Mouse (Mus musculus): ENCODE measurements at regions not wholly inside any gene's neighbourhood (a gene's known extent, or its start where the extent isn't known, plus 50 kb on each side); places are given as distances from the start of the nearest gene placed in this dataset.

DNA sequence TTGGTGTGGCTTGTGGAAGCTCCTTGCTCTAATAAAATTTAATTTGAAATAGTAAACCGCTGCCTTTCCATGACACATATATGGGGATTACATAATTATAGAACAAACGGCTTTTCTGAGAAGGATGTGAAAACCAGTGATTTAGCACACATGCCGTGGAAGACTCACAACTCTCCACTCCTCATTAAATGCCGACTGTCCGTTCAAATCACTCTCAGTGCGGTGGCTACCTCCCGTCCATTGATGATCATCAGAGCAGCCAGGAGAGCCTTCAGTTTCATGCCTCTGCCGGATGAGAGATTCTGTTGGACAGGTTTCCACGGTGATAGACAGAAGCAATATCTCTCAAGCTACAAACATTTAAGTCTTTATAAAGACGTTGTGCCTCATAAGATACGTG lies 451.3 kb downstream of the Glrx3 start:
- no peak for DNase-seq

DNA sequence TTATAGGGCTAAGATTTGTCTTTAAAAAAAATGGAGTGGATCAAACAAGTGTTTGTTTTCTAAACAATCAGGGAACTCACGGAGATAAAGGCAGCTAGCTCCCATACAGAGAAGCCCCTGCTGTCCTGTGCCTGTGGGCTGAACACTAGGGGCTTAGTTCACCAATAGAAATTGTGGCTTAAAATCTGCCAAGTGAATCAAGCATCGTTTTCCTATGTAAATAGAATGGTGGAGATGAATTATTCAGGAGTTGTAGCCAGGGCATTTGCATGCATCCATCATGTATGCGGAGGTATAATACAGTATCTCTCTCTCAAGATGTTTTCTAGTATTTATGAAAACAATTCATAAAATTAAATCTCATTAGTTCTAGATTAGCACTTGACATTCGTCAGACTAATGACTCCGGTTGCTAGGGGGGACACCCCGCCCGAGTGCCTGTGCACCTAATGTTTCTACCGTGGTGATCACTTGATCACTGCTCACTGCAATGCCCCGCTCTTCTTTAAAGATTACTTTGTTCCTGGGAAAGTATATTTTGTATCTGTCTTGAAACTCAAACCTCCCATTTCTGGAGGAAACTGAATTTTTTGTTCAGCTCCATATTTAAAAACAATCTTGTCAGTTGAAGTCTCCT lies 469.1 kb downstream of the Glrx3 start:
- peak in 1 of 2 experiments; percentile 0 for DNase-seq

DNA sequence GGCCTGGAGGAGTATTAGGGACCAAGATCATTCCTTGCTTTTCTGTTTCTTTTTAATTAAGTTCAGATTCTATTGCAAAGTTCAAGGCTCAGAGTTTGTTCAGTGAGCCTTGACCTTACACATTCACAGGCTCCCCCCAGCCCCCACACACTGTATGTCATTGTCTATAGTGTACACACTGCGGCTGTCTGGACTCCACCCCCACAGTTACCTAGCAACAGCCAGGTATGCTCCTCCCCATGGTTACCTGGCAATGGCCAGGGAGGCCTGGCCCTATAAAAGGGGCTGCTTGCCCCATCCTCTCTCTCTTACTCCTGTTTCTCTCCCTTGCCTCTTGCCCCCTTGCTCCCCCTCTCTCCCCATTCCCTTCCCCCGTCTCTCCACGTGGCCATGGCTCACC lies 472.0 kb downstream of the Glrx3 start:
- DNase-seq: peak in 1 of 2 experiments; percentile 2

DNA sequence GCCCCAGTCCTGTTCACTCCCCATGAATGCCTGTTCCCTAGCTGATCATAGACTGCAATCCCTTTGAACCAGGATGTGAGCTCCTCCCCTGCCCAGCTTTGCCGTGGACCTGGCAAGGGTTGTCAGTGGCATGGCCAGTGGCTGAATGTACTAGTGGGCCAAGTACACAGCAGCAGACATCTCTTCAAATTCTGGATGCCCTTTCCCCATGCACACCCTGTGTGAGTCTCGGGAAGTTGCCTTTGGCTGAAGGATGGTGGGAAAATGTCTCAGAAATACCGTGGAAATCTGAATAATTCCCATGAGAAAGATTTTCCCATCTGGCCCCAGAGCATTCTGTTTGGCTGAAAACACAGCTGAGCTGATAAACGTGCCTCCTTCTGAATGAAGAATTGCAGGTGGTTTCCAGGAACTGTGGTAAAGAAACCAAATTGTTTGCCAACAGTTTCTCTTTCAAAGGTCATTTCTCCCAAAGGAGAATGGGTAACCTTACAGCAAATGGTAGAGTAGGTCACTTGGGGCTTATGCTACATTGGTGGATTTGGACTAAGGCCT lies 476.2 kb downstream of the Glrx3 start:
- DNase-seq: peak in 1 of 2 experiments; percentile 3

DNA sequence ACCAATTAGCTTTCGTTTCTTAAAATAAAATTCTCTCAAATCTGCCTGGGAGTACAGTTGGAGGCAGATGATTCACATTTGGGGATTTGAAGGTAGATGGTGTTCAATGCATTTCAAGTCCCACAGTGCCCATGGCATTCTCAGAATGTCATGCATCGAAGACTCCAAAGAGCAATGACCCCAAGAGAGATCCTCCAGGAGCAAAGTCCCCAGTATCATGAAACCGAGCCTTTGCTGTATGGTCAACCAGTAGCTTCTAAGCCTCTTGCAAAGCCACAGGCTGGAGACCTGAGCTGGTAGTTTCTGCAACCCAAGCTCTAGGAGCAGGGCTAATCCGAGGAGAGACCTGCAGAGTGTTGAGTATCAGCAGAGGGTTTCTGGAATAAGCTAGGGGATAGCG lies 477.1 kb downstream of the Glrx3 start:
- DNase-seq: peak in 1 of 2 experiments; percentile 2

DNA sequence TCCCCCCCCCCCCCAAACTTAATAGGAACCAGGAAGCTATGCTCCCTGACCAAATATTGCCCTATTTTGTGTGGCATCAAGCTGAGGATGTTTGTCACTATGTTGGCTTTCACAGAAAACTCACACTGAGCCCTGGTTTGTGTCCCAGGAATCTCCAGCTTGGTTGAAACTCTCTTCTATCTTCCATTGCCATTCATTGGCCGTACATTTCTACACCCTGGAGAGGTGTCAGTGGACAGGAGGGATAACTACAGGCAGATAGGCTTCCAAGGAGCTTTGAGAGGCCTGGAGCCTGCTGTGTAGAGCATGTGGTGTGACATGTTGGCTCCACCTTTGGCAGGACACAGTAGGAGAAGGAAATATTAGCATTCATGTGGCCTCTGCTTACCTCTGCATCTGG lies 478.9 kb downstream of the Glrx3 start:
- peak; percentile 38 to 73 for DNase-seq

DNA sequence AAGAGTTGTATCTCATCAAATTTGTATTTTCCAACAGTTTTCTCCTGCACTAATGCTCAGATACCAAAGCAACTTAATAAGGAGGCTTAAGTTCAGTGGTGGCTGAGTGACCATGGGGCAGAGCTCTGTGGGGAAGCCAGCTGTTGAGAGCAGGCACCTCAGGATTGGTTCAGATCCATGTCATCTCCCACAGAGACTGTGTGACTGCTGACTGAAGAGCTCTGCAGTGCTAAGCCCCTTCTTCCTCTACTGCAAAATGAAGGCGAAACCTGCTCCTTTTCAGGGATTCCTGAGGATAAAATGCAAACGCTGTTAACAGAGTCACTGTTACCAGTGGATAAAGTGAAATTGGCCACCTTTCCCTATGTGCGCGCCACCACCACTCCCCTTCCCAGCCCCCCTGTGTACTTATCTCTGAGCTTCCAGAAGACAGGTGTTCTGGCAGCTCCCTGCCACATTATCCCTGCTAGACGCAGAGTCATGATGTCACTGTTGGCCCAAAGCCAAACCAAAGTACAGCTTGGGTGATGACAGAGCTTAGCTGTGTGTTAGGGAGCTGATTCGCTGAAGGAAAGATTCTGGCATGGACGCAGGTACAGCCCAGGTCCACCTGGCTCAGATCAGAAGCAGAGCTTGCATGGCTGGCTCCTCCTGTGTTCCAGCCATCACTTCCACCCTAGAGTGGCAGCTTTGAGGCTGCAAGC lies 472.9 kb downstream of the Tcerg1l start:
- peak; percentile 83 to 89 for DNase-seq

DNA sequence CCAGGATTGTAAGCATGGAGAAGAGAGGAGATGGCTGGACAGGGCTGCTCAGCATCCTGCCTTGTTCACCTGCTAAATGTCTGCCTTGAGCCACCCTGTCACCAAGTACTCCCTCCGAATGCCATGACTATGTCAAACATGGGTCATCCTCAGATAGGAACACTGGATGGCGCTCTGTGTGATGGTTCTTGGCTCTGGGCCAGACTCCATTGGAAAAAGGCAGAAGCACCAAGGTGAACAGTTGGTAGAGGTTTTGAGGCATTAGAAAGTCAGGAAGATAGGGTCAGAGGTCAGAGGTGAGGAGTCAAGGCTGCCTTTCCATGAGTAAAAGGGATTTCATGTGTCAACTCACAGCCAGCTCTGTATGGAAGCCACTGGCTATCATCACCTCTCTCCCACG lies 471.9 kb downstream of the Tcerg1l start:
- peak; percentile 35 to 52 for DNase-seq

DNA sequence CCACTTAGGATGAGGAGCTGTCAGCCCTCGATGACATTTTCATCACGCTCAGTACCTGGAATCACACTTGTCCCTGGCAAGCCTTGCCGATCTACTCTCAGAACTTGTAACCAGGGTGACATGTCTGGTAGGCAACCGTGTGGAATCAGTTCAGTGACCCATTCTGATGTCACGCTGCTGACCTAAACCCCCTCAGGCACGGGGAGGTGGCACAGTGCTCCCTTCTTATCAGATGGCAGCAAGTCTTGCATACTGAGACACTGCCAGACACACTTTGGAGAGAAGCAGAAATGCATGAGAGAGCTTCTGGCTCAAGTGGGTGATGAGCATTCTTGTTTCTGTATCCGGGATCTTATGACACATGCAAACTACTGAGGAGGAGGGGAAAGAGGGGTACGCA lies 470.2 kb downstream of the Tcerg1l start:
- DNase-seq: no peak

DNA sequence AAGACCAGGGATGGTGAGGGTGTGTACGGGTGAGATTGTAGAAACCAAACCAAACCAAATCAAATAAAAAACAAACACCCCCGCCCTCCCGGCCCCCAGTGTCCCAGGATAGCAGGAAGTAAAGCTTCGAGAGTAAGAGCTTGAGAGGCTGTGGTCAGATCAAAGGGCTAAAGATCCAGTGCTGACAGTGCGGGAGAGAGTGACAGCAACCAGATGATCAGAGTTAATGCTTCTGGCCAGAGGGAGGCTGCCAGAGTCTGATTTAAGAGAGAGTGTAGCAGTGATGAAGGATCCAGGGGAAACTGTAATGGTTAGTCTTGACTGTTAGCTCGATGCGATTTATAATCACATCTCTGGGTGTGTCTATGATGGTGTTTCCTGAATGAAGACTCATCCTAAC lies 467.3 kb downstream of the Tcerg1l start:
- DNase-seq: no peak

DNA sequence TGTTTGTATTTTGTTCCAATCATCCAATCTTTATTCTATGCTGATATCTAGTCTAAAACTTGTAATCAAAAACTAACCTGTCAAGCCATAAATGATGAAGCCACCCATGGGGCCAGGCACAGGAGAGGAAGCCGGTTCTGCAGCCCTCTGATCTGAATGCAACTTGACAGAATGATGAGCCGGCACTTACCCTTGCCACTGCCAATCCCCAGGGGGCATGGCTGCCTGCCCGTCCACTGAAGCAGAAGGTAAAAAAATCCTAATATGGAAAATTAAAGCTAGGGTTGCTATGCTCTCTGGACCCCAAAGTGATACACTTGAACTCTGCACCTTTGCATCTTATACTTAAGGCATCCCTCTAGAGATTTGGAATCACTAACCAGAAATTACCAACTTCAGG lies 461.6 kb downstream of the Tcerg1l start:
- peak; percentile 81 to 89 for DNase-seq

DNA sequence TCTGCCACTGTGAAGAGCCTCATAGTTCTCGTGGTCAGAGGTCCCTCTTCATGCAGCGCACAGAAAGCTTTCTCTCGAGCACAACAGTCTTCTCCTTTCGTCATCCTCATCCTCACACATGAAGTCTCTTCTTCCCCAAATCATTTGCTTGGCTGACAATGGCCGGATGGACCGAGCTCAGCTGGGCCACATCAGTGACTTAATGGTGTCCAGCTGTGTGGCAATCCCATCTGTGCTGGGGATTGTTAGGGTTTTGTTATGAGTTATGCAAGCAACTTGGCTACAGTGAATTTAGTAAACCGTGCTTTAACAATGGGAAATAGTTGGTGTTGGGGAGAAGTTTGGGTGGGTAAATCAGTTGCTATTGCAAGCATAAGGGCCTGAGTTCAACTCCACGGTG lies 458.4 kb downstream of the Tcerg1l start:
- no peak for DNase-seq

DNA sequence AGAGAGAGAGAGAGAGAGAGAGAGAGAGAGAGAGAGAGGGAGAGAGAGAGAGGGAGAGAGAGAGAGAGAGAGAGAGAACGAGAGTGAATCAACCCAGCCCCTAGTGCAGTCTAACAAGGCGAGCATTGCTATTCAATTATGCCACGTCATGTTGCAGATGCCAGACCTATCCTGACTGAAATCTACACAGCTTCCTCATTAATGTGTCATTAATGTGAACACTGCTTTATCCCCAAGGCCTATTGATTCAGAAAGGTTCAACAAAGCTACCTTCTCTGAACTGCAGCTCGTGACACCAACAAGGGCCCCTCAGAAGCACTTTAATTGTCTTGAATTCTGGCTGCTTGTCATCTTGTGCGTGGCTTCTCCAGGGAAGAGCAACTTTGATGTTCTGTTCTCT lies 457.4 kb downstream of the Tcerg1l start:
- no peak for DNase-seq

DNA sequence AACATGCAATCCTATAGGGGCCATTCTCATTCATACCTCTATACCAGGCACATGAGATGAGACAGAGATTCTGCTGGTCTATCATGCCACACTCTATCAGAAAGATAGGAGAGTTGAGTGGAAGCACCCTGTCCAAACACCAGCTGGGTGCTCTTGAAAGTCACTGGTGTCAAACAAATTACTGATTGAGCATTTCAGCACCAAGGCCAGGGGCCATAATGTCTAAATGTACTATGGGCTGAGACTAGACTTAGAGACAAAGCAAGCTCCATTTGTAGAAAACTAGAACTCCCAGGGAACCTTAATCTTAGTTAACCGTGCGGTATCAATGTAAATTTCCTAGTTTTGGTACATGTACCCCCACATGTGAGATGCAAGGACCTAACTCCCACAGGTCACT lies 452.5 kb downstream of the Tcerg1l start:
- DNase-seq: no peak

DNA sequence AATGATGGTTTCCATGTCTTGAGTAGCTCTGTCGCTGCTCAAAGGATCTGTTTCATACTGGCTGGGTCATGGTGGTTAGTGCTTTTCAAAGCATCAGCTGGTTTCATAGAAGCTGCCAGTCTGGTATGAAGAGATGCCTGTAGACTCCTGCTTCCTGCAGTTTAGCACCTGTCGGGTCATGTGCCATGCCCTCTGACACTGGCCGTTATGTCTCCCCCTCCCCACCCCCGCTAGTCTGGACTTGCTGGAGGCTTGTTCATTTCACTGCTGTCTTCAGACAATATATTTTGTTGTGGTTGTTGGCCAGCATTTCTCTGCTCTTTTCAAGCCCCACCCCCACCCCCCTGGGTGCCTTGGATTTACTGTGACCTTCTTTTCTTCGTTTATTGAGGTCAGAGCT lies 450.1 kb downstream of the Tcerg1l start:
- DNase-seq: peak in 1 of 2 experiments; percentile 17

DNA sequence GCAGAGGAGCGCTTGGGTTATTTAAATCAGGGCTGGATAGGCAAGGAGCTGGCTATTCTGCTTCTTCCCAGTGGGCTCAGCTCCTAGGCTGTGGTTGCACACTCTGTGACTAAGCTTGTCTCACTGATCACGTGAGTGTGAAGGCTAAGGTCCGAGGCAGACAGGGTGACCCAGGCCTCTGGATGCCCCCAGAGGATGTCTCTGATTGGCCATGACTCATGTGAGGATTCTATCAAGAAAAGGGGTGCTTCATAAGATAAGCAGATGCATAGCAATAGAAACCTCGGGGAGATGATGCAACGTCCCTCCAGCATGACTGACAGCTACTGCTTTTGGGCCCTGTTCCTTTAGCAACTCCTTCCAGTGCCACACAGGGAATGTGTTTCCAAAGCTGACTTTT lies 440.2 kb downstream of the Tcerg1l start:
- no peak for DNase-seq

DNA sequence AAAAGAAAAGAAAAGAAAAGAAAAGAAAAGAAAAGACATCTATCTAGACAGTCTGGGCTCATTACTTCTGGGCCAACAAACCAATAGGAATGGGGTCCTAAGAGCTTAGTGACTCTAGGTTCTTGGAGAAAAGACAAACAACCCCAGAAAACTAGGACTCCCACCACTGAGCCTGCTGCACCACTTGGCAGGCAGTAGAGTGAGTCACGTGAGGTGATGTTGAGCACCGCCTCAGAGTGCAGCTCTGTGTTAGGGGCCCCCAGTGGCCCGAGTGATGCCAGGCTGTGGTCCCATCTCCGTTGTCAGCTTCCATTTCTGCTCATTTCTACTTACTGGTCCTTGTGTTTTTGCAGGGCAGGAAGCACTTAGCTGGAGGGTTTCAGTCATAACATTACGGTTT lies 439.7 kb downstream of the Tcerg1l start:
- peak in 1 of 2 experiments; percentile 26 for DNase-seq

DNA sequence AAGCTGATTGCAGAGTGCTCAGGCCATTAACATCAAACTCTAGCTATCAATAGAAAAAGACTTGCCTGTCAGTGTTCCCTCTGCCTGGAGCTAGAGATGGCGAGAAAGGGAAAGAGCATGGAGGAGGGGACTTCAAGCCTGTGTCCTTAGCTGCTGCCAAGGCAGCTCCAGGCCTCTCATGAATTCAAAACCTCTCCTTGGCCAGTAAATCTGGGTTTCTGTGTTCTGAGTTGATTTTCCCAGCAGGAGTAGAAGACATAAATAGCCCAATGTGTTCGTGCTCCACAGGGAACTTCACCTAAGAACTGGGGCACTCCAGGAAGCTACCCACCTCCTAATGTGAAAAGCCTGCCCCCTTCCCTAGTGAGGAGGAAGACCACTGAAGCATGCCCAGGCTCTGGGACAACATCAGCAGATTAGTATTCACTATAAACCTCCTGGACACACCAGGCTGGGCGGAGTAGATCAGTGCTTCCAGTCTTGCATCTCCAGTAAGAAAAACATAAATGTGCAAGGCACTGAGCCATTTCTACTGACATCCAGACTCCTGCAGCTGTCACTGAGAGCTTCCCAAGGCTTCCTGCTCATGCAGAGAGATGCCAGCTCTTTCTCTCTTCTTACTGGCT lies 433.9 kb downstream of the Tcerg1l start:
- DNase-seq: peak; percentile 21 to 66

DNA sequence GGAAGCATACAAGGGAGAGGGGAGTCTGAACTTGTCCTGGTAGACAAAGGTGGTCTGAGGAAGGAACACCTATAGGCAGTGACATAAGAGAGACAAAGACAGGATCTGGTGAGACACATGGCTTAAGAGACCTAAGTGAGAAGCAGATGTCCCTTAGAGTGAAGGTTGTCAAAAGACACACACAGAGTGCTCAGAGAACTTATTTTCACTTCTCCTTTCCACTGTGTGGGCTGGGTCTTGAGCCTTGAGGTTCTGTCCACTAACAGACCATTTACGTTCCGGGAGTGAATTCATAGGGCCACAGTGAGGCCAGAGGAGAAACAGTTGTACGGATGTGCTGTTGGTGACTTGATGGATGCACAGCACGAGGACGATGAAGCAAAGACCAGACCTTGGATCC lies 422.8 kb downstream of the Tcerg1l start:
- DNase-seq: no peak

DNA sequence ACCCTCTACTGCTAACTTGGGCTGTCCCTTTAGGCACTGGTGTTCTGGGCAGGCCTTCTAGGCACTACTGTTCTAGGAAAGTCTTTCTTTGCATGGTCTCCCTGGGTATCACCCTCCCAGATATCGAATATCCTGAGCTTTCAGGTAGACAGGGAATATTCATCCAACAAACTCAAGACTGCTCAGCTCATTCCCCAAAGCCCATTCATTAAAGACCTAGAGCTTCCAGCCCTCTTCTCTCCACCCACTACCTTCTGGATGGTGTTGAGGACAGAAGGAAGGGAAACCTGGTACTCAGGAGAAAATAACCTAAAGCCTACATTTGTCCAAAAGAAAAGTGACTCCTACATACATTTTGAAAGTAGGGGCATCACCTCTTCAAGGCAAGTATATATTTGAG lies 420.0 kb downstream of the Tcerg1l start:
- DNase-seq: no peak

DNA sequence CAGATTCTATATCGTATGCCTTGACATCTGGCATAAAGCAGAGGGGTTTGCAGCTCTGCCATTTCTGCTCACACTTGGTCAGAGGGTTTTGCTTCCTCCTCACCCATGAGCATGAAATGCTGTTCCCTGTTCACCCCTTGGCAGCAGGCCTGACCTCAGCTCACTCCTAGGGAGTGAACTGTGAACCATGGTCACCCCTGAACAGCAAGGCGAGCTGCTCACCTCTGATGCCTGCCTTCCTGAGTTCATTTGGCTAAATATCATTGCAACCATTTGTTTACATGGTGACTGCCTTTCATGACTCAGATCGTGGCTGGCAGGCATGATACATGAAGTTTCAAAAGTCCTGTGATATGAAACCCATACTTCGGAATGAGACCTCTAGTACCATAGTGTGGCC lies 418.2 kb downstream of the Tcerg1l start:
- no peak for DNase-seq

DNA sequence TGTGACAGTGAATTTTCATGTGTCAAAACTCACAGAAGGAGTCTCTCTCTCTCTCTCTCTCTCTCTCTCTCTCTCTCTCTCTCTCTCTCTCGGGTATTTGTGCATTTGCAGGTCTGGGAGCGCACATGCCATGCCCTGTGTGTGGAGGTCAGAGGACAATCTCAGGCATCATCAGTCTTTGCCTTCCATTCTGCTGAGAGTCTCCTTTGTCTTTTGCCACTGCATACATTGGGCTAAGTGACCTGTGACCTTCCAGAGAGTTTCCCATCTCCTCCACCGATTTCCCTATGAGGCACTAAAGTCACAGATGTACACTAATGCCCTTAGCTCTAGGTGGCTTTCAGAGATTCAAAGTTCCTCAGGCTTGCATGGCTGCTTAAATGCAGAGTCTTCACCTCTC lies 391.7 kb downstream of the Tcerg1l start:
- no peak for DNase-seq

DNA sequence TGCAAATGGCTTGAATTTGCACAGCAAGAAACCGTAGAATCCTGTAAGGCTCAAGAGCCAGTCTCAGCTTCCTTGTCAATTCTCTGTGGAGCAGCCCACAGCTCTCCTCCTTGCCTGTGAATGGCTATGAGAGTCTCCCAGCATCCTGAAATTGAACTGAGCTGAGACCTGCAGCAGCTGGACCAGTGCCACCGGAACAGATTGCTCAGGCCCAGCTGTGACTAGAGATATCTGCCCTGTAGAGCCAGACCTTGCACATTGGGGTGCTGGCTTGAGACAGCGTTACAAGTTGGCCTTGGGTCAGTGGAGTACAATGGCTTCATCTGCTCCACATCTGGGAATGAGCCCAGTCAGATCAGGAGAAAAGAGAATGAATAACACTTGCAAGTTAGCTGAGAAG lies 390.6 kb downstream of the Tcerg1l start:
- peak; percentile 77 to 82 for DNase-seq

DNA sequence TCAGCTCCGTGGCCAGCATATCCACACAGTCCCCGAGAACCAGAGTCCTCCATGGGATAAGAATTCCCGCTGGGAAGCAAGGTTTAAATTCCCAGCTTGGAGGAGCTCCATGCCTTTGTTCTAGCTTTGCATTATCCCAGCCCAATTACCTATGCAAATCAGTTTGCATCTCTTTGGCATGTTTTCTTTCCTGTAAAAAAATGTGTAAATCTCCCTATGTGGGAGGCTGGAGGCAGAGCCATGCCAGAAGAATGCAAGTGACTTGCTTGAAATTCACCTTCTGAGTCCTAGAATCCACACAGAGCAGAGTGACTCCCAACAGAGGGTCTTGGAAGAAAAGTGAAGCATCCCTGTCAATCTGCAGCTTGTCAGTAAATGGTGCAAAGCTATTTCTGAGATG lies 388.9 kb downstream of the Tcerg1l start:
- no peak for DNase-seq
